Mouse (Mus musculus) myocyte (in vitro differentiated cells): Measurements from ENCODE around the gene Epas1.

Experiments
- MAX ChIP-seq: IDR thresholded peaks from one replicate; pipeline ENCODE4 v1.6.1; 2011; ENCODE audit warnings: low read depth, mild to moderate bottlenecking, control low read depth
- POLR2A ChIP-seq: IDR thresholded peaks from one replicate; pipeline ENCODE4 v1.6.1; 2011; ENCODE audit warnings: low read depth, mild to moderate bottlenecking, control low read depth, moderate library complexity; ENCODE audit not compliant: insufficient read length
- POLR2AphosphoS2 ChIP-seq: IDR thresholded peaks from one replicate; pipeline ENCODE4 v1.6.1; 2011; ENCODE audit warnings: low read depth, control low read depth; ENCODE audit not compliant: insufficient read length
- TCF12 ChIP-seq: IDR thresholded peaks from one replicate; pipeline ENCODE4 v1.6.1; 2011; ENCODE audit warnings: mild to moderate bottlenecking, control low read depth; ENCODE audit not compliant: poor library complexity, insufficient read depth, severe bottlenecking
- USF1 ChIP-seq: IDR thresholded peaks from one replicate; pipeline ENCODE4 v1.6.1; 2011; ENCODE audit warnings: low read depth, mild to moderate bottlenecking, control low read depth, moderate library complexity

DNA sequence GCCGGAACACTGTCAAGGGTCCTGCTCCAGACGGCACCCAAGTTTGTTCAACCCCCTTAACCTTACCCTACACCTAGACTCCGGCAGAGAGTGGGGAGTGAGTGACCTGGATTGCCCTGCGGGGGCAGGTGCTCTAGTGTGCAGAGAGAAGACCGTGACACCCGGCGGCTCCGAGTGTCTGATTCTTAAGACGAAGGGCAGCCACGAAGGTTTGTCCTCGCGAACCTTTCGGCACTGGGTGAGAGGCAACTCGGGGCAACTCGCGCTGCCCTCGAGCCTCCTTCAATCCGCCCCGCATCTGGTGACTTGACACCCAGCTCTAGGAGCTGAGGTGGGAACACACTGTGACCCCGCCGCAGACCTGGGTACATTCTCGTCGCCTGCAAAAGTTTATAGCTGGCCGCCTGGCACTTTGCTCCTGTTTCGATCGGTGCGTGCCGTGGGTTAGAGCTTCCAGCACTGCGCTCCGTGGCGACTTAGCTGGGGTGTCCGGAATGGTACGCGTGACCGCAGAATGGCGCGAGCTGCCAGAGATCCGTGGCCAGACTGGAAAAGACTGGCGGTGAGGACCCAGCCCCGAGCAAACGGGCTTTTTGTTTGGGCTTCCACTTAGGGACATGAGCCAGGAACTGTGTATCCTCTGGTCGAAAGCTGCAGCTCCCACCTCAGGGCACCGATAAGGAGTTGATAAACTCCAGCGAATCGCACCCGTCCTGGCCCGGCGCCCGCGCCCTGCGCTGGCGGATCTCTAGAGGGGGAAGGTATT is 1.5 kb downstream of the Epas1 start:
- TF ChIP-seq POLR2A (no peak), POLR2AphosphoS2 (no peak), TCF12 (no peak), MAX (no peak), USF1 (no peak)
